25 mouse cellular contexts compared by ENCODE assay signal in genomic region chr5:21156770-21157169, GRCm38 (mm10).
"Had no signal": no experiment of that assay in that cellular context is flagged by ENCODE, and none has a peak within 500 bp of the region (broad histone marks: within the 10 kb centered on the region; RNA-seq: fewer than 3 reads in every experiment).

No protein-coding gene starts in this region.

- H3K27ac ChIP-seq: heart, embryonic 13.5 days; heart, embryonic 15.5 days; hindbrain, embryonic 13.5 days; hindbrain, embryonic 15.5 days; hindbrain, postnatal 0 days; kidney, embryonic 15.5 days; kidney, postnatal 0 days; layer of hippocampus, adult 2 months; left cerebral cortex, adult 2 months; limb, embryonic 10.5 days; limb, embryonic 12.5 days had no signal

- H3K9ac ChIP-seq: heart, embryonic 13.5 days; heart, embryonic 15.5 days; hindbrain, embryonic 13.5 days; hindbrain, embryonic 15.5 days; kidney, embryonic 15.5 days; limb, embryonic 12.5 days had no signal

- H3K4me2 ChIP-seq: heart, embryonic 11.5 days; heart, embryonic 13.5 days; heart, embryonic 15.5 days; hindbrain, embryonic 13.5 days; hindbrain, embryonic 15.5 days; kidney, embryonic 15.5 days; limb, embryonic 12.5 days; liver, embryonic 11.5 days had no signal

- ATAC-seq: hindbrain, postnatal 0 days; intestine, embryonic 16.5 days had no signal

- H3K9me3 ChIP-seq: kidney, embryonic 15.5 days; limb, embryonic 10.5 days had no signal

- H3K4me1 ChIP-seq: heart, embryonic 13.5 days; heart, embryonic 15.5 days; hindbrain, embryonic 13.5 days; hindbrain, embryonic 15.5 days; kidney, embryonic 15.5 days; limb, embryonic 10.5 days; limb, embryonic 12.5 days had no signal

- DNase-seq: gastrocnemius, postnatal 14 days; gastrocnemius, postnatal 36 days; heart, adult 18-20 months; heart, postnatal 14 days; heart, postnatal 36 days; kidney, adult 11 months; kidney, adult 2 months; kidney, adult 9 months; kidney, postnatal 14 days; kidney, postnatal 36 days; liver had no signal

- H3K4me3 ChIP-seq: heart, embryonic 13.5 days; heart, embryonic 15.5 days; hindbrain, embryonic 13.5 days; hindbrain, embryonic 15.5 days; kidney, embryonic 15.5 days; layer of hippocampus, adult 2 months; left cerebral cortex, adult 2 months; limb, embryonic 10.5 days; limb, embryonic 12.5 days had no signal

- H3K36me3 ChIP-seq: heart, embryonic 13.5 days; heart, embryonic 15.5 days; hindbrain, embryonic 13.5 days; hindbrain, embryonic 15.5 days; kidney, embryonic 15.5 days; limb, embryonic 10.5 days; limb, embryonic 12.5 days had no signal

- H3K27me3 ChIP-seq: heart, embryonic 13.5 days; heart, embryonic 15.5 days; hindbrain, embryonic 13.5 days; hindbrain, embryonic 15.5 days; kidney, embryonic 15.5 days; limb, embryonic 12.5 days had no signal
